Mouse (Mus musculus) inflammation-experienced regulatory T-cells (primary cell): ENCODE results near the gene Cypt2. TPM values are rescaled to one million over a fixed set of nuclear protein-coding genes. Genes with fewer than 3 reads are reported as not detected.

Experiments
- polyA plus RNA-seq, 2 experiments: library from polyadenylated mRNA; unstranded; fragments of 100-300 nt; shearing (Covaris generic); gene quantifications; one replicate each; pipeline ENCODE4 v1.2.1; 2017

Gene Cypt2
- polyA plus RNA-seq, result not detected

DNA sequence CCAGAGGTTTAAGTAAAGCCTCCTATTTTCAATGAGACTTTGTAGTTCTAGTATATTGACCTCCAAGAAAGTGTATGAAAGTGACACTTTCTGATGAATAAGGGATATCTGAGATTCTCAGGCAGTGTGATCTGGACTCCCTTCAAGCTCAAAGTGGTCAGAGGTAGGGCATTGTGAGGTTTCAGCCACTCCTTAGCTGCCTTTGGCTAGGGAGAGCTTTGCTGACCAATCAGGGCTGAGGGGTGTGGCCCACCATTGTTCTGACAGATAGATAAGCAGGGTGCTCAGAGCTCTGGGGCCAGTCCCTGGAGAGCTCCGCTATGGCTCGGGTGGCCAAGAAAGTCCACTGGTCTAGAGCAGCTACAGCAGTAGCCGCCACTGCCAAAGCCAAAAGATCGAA lies at the start of gene Cypt2:
TSS of gene Cypt2 (plus strand) at position 301 of the 400 bp plus-strand sequence.

